Mouse (Mus musculus) lung, embryonic 15.5 days (tissue): ENCODE results near the gene Phlpp1. TPM values are rescaled to one million over a fixed set of nuclear protein-coding genes. Genes with fewer than 3 reads are reported as not detected.
A peak's percentile ranks its signal among the peaks of the same experiment; 100 is the strongest.

ENCODE experiments used
- ATAC-seq: fragments of 200-750 bp; cut with Nextera tagmentation; 2 replicates; pipeline ENCODE4 v1.8.0; 2017; ENCODE audit warnings: moderate number of reproducible peaks, borderline replicate concordance; ENCODE audit not compliant: low FRiP score, low TSS enrichment; ENCODE audit errors: extremely low read depth
- H3K27ac ChIP-seq: fragments of 300-500 bp; sonication (generic); 2 replicates; pipeline ENCODE4 v1.5.1; 2015; ENCODE audit warnings: moderate library complexity, mild to moderate bottlenecking, inconsistent platforms
- H3K27me3 ChIP-seq: fragments of 300-500 bp; sonication (generic); 2 replicates; pipeline ENCODE4 v1.6.1; 2015; ENCODE audit warnings: inconsistent platforms
- H3K36me3 ChIP-seq: fragments of 300-500 bp; sonication (generic); 2 replicates; pipeline ENCODE4 v1.6.1; 2015; ENCODE audit warnings: inconsistent platforms
- H3K4me1 ChIP-seq: fragments of 300-500 bp; sonication (generic); 2 replicates; pipeline ENCODE4 v1.6.1; 2015; ENCODE audit warnings: inconsistent platforms
- H3K4me2 ChIP-seq: fragments of 300-500 bp; sonication (generic); 2 replicates; pipeline ENCODE4 v1.6.1; 2015; ENCODE audit warnings: inconsistent platforms, mild to moderate bottlenecking, moderate library complexity
- H3K4me3 ChIP-seq: fragments of 300-500 bp; sonication (generic); 2 replicates; pipeline ENCODE4 v1.5.1; 2015; ENCODE audit warnings: mild to moderate bottlenecking, inconsistent platforms
- H3K9ac ChIP-seq: fragments of 300-500 bp; sonication (generic); 2 replicates; pipeline ENCODE4 v1.6.1; 2015; ENCODE audit warnings: inconsistent platforms
- H3K9me3 ChIP-seq: fragments of 300-500 bp; sonication (generic); 2 replicates; pipeline ENCODE4 v1.6.1; 2016; ENCODE audit warnings: inconsistent platforms
- WGBS: fragments of 180-500 bp; shearing (Covaris S2); methylation state at CpG from one replicate; pipeline ENCODE4 v1.1.7; 2015; 5-methylcytosine and 5-hydroxymethylcytosine counted together
- polyA plus RNA-seq: library from polyadenylated mRNA; unstranded; fragments of >200 nt; fragmentation: Nextera tagmentation; extraction: Ambion mirVana; gene quantifications from 2 replicates; pipeline ENCODE4 v1.2.1, GENCODE M21; 2015

The Phlpp1 gene
- polyA plus RNA-seq, 1 experiment from 2014 or later: 3.6 TPM

- H3K4me1 ChIP-seq: no peaks in the 10 kb centered on the region
- no peak for ATAC-seq
- H3K9ac ChIP-seq: no peak overlapping the region
- no peak overlapping the region for H3K27ac ChIP-seq
- H3K4me3 ChIP-seq: no peak overlapping the region
- no peaks in the 10 kb centered on the region for H3K27me3 ChIP-seq
- H3K9me3 ChIP-seq: no peaks in the 10 kb centered on the region
- H3K4me2 ChIP-seq: no peak overlapping the region
- H3K36me3 ChIP-seq: no peaks in the 10 kb centered on the region
- WGBS: 78% methylated on average over 12 of the region's 12 CpGs
Observed at GRCm38 (mm10) chr1:106151846-106152245, 19.7 kb upstream of the Phlpp1 start.

DNA sequence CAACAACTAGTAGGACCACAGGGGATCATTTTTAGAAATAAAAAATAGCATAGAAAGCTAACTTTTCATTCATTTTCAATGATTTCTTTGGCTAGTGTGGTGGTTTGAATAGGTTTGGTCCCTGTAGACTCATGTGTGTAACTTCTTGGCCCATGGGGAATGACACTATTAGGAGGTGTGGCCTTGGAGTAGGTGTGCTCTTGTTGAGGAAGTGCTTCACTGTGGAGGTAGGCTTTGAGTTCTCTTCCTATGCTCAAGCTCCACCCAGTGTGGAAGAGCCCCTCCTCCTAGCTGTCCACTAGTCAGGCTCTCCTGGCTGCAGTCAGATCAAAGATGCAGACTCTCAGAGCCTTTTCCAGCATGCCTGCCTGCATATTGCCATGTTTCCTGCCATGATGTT lies 18.8 kb upstream of the Phlpp1 start:
- 0 out of 2 replicates have a peak, but pooled peaks have one; percentile 46 for ATAC-seq
- Histone ChIP-seq H3K4me2 (no peak overlapping the region), H3K27me3 (no peaks in the 10 kb centered on the region), H3K4me3 (no peak overlapping the region), H3K36me3 (no peaks in the 10 kb centered on the region), H3K4me1 (no peaks in the 10 kb centered on the region), H3K9ac (no peak overlapping the region), H3K27ac (no peak overlapping the region), H3K9me3 (no peaks in the 10 kb centered on the region)

- Histone ChIP-seq H3K27me3 (no peaks in the 10 kb centered on the region), H3K9ac (no peak overlapping the region), H3K9me3 (no peaks in the 10 kb centered on the region), H3K36me3 (no peaks in the 10 kb centered on the region), H3K27ac (no peak overlapping the region), H3K4me1 (no peaks in the 10 kb centered on the region), H3K4me3 (no peak overlapping the region), H3K4me2 (no peak overlapping the region)
- no peak for ATAC-seq
- 69% methylated on average over 7 of the region's 7 CpGs for WGBS
Observed at GRCm38 (mm10) chr1:106154590-106154989, 17.0 kb upstream of the Phlpp1 start.

DNA sequence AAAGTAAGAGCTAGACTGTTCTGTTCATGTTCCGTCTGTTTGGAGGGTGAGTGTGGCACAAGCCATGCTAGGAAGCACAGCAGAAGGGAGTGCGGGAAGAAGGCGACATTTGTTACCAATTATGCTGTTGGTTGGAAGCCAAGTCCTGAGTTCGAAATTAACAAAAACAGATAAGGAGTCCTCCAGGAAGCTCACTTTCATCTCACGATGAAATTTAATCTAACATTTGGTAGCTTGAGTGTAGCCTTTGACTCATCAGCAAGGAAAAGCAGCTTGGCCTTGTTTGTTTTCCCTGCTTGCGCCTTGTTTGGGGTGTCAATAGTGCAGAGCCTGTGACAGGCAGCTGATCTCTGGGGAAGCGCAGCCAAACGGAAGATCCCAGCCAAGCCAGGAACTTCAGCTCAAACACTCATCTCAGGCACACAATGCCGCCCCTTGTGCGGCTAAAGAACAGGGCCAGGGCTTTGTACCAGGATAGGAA lies 16.4 kb upstream of the Phlpp1 start:
- no peaks in the 10 kb centered on the region for H3K9me3 ChIP-seq
- H3K36me3 ChIP-seq: no peaks in the 10 kb centered on the region
- H3K4me1 ChIP-seq: no peaks in the 10 kb centered on the region
- H3K4me3 ChIP-seq: no peak overlapping the region
- no peak overlapping the region for H3K27ac ChIP-seq
- 37% methylated on average over 10 of the region's 10 CpGs for WGBS
- no peak overlapping the region for H3K9ac ChIP-seq
- no peak overlapping the region for H3K4me2 ChIP-seq
- ATAC-seq: no peak
- H3K27me3 ChIP-seq: no peaks in the 10 kb centered on the region

DNA sequence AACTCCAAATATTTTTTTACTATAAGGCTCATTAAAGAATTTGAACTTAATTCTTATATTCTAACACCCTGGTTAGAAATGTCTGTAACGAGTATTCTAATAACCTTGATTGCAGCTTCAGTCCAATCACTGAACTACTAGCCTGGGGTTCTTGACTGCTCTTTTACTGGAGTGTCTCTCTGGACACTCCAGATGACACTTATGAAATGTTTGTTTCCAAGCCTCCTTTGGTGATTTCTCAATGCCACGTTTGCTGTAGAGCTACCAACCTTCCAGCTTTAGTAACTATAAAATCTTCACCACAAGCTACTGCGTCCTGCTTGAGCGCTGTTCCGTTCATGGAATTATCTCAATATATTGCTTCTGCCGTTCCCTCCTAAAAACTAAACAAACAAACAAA lies 15.8 kb upstream of the Phlpp1 start:
- Histone ChIP-seq H3K4me1 (no peaks in the 10 kb centered on the region), H3K9me3 (no peaks in the 10 kb centered on the region), H3K36me3 (no peaks in the 10 kb centered on the region), H3K4me3 (no peak overlapping the region), H3K4me2 (no peak overlapping the region), H3K9ac (no peak overlapping the region), H3K27ac (no peak overlapping the region), H3K27me3 (no peaks in the 10 kb centered on the region)
- ATAC-seq: no peak
- 78% methylated on average over 6 of the region's 6 CpGs for WGBS

DNA sequence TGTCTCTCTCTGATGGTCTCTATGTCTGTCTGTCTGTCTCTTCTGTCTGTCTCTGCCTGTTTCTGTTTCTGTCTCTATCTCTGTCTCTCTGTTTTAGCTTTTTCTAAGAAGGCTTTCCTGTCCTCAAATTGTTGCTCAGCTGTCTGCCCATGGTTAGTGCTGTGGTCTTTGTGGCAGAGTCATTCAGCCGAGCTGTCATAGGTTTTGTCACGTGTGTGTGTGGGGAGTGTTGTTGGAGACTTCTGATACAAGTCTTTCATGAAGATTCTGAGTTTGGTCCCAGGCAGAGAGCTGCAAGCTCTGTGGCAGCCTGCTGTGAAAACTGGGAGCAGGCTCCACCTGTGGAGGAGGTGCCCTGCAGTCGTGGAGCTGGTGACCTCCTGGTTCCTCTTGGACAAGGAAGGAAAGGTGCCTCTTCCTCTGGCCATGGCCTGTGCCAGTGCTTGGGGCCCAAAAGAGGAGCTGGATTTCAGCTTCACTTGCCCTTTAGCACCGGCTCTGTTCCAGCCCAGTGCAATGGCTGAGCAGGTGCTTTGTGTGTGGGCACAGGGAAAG lies 13.5 kb upstream of the Phlpp1 start:
- H3K4me3 ChIP-seq: no peak overlapping the region
- ATAC-seq: no peak
- WGBS: 52% methylated on average over 4 of the region's 4 CpGs
- H3K9ac ChIP-seq: no peak overlapping the region
- no peaks in the 10 kb centered on the region for H3K4me1 ChIP-seq
- H3K27me3 ChIP-seq: no peaks in the 10 kb centered on the region
- no peaks in the 10 kb centered on the region for H3K9me3 ChIP-seq
- H3K36me3 ChIP-seq: no peaks in the 10 kb centered on the region
- no peak overlapping the region for H3K27ac ChIP-seq
- H3K4me2 ChIP-seq: no peak overlapping the region

DNA sequence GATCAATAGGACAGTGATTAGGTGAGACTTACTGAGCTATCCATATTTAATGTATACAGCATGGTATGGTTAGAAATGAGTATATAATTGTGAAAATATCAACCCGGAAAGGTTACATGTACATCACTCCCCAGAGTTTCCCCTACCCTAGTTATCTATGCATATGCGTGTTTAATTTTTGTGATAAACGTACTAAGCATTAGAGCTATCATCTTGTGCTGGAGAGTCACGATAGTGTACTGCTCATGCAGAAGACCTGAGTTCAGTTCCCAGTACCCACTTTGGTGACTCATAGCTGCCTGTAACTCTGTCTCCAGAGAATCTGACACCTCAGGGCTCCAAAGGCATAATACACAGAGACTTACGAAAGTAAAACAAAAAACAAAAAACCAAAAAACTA lies 11.9 kb upstream of the Phlpp1 start:
- H3K27me3 ChIP-seq: no peaks in the 10 kb centered on the region
- H3K9me3 ChIP-seq: no peaks in the 10 kb centered on the region
- no peak overlapping the region for H3K9ac ChIP-seq
- no peak overlapping the region for H3K4me2 ChIP-seq
- no peak overlapping the region for H3K27ac ChIP-seq
- H3K36me3 ChIP-seq: no peaks in the 10 kb centered on the region
- H3K4me1 ChIP-seq: no peaks in the 10 kb centered on the region
- 87% methylated on average over 5 of the region's 5 CpGs for WGBS
- no peak for ATAC-seq
- H3K4me3 ChIP-seq: no peak overlapping the region

DNA sequence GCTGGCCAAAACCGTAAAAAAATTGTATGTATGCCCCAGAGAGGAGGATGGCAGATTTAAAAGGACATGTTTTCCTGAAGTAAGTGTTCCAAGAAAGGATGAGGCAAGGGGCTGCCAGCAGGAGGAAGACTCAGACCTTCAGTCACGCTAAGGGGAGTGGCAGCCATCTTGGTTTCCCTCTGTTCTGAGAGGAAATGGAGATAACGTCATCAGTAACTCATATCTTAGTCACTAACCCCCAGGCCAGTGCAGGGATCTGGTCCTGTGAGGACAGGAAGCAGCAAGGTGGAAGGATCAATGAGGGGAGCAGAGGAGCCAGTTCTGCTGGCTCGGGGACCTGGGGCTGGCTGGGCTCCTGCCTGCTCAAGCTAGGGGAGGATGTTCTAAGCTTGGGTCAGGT lies 10.6 kb upstream of the Phlpp1 start:
- Histone ChIP-seq H3K36me3 (no peaks in the 10 kb centered on the region), H3K4me3 (no peak overlapping the region), H3K4me1 (no peaks in the 10 kb centered on the region), H3K9ac (no peak overlapping the region), H3K27me3 (no peaks in the 10 kb centered on the region), H3K9me3 (no peaks in the 10 kb centered on the region), H3K4me2 (no peak overlapping the region), H3K27ac (no peak overlapping the region)
- 69% methylated on average over 4 of the region's 4 CpGs for WGBS
- ATAC-seq: no peak

GRCm38 (mm10) chr1:106162581-106162980 lies 9.0 kb upstream of the Phlpp1 start:
- ATAC-seq: no peak
- no peak overlapping the region for H3K4me2 ChIP-seq
- H3K9ac ChIP-seq: no peak overlapping the region
- H3K4me1 ChIP-seq: no peaks in the 10 kb centered on the region
- H3K27me3 ChIP-seq: no peaks in the 10 kb centered on the region
- 67% methylated on average over 7 of the region's 7 CpGs for WGBS
- H3K9me3 ChIP-seq: no peaks in the 10 kb centered on the region
- no peaks in the 10 kb centered on the region for H3K36me3 ChIP-seq
- H3K27ac ChIP-seq: no peak overlapping the region
- H3K4me3 ChIP-seq: no peak overlapping the region

DNA sequence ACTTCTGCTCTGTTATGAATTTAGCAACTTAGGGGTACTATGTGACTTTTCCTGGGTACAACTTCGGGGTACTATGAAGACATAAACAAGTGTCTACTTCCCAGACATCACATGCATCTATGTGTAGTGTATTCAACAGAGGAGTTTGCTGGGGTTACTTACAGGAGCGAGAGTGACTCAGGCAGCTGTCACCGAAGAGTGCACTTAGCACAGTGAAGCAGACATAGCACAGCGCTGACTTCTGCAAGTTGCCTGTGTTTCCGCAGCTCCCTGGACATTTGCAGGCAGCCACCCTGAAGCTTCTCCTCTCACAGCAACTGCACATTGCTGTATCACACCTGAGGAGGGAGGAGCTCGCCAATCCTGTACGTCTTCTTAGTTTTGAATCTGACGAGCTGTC lies 8.2 kb upstream of the Phlpp1 start:
- WGBS: 77% methylated on average over 8 of the region's 8 CpGs
- H3K36me3 ChIP-seq: no peaks in the 10 kb centered on the region

DNA sequence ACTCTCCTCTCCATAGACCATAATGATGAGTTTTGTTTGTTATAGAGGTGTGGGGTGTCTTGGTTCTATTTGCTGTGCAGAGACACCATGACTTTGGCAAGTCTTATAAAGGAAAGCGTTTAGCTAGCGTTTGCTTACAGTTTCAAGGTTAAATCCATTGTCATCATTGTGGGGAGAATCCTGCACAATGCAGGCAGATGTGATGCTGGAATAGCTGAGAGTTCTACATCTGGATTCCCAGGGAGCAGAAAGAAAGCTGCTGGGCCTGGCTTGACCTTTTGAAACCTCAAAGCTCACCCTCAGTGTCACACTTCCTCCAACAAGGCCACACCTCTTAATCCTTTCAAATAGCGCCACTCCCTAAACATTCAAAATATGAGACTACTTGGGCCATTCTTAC lies 7.4 kb upstream of the Phlpp1 start:
- Histone ChIP-seq H3K36me3 (no peaks in the 10 kb centered on the region), H3K4me3 (no peak overlapping the region), H3K27me3 (no peaks in the 10 kb centered on the region), H3K4me1 (no peaks in the 10 kb centered on the region), H3K9ac (no peak overlapping the region), H3K4me2 (no peak overlapping the region), H3K27ac (no peak overlapping the region), H3K9me3 (no peaks in the 10 kb centered on the region)
- no peak for ATAC-seq
- WGBS: 86% methylated on average over 3 of the region's 3 CpGs

More for the DNA sequence above, 8.2 kb upstream of the Phlpp1 start:
- Histone ChIP-seq H3K4me3 (no peak overlapping the region), H3K9ac (no peak overlapping the region), H3K9me3 (no peaks in the 10 kb centered on the region), H3K27me3 (no peaks in the 10 kb centered on the region), H3K4me1 (no peaks in the 10 kb centered on the region), H3K27ac (no peak overlapping the region), H3K4me2 (no peak overlapping the region)
- ATAC-seq: no peak

DNA sequence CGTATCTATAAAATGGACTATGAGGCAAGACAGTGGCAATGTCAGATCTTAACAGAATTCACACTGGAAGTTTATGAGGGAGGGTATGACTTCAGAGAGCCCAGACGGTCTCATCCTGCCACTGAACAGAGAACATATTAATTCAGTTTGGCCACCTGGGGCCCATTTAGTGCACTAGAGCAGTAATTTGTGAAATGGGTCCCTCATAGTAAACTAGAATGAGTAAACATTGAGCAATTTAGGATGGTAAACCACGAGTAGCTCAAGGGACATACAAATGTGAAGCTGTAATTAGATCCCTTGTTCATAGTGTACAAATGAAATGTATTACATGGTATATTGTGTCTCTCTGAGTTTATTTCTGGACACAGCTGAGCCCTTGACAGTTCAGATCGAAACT lies 3.6 kb upstream of the Phlpp1 start:
- no peak overlapping the region for H3K9ac ChIP-seq
- no peak for ATAC-seq
- H3K4me1 ChIP-seq: no peaks in the 10 kb centered on the region; the same call in 1 of the 2 replicates
- no peaks in the 10 kb centered on the region for H3K9me3 ChIP-seq
- no peak overlapping the region for H3K27ac ChIP-seq
- no peak overlapping the region for H3K4me3 ChIP-seq
- H3K4me2 ChIP-seq: no peak overlapping the region
- no peaks in the 10 kb centered on the region for H3K27me3 ChIP-seq
- H3K36me3 ChIP-seq: no peaks in the 10 kb centered on the region
- 45% methylated on average over 4 of the region's 4 CpGs for WGBS

DNA sequence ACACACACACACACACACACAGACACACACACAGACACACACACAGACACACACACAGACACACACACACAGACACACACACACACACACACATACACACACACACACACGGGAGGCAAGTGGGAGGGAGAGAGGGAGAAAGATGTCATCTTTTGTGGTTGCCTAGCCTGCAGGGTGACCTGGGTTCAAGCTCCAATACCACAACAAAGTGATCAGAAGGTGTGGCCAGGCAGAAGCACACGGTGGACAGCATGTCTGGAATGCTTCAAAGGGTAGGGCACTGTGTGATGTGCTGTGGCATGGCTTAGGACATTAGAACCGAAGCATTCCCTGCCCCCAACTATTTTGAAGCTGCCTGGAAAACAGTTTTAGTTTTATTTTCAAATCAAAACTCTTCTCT lies 2.8 kb upstream of the Phlpp1 start:
- no peak overlapping the region for H3K9ac ChIP-seq
- ATAC-seq: no peak
- H3K36me3 ChIP-seq: no peaks in the 10 kb centered on the region
- H3K27ac ChIP-seq: no peak overlapping the region
- WGBS: 45% methylated on average over 3 of the region's 3 CpGs
- H3K9me3 ChIP-seq: no peaks in the 10 kb centered on the region
- H3K4me3 ChIP-seq: no peak overlapping the region
- no peaks in the 10 kb centered on the region for H3K27me3 ChIP-seq
- H3K4me1 ChIP-seq: peaks cover 6% of the 10 kb centered on the region
- no peak overlapping the region for H3K4me2 ChIP-seq
